Comparison of ENCODE assay signal across 8 mouse cellular contexts in genomic region chr3:69315810-69316390, GRCm38 (mm10). TPM values are rescaled to one million over a fixed set of nuclear protein-coding genes. Genes with fewer than 3 reads are reported as not detected.
A peak's percentile ranks its signal among the peaks of the same experiment; 100 is the strongest.
DNase-seq lines count a peak whose midpoint lies in the region; ATAC-seq and TF ChIP-seq lines count a peak whose summit lies in the region.

No protein-coding gene starts in this region.

- no peak for DNase-seq in left cerebral cortex, adult 2 months (ENCODE audit: extremely low spot score in 1 of 2, low spot score in 2 of 2)
- no peak for DNase-seq in left cerebral cortex, adult 8-10 months (ENCODE audit: low spot score in 2 of 2)
- no peak for DNase-seq in embryonic facial prominence, embryonic 14.5 days (ENCODE audit: low spot score)
- DNase-seq in large intestine, adult 2 months (ENCODE audit: low read depth, low spot score): peak; percentile 4
- DNase-seq in frontal cortex, adult 2 months (ENCODE audit: extremely low spot score in 1 of 2, low spot score in 1 of 2): no peak
- no peak for DNase-seq in thymus, postnatal 36 days
- DNase-seq in spleen, postnatal 10 days (ENCODE audit: low spot score in 2 of 2): no peak

- H3K27ac ChIP-seq in left cerebral cortex, adult 2 months: peak overlapping the region; percentile 100
- peak overlapping the region; percentile 86 for H3K27ac ChIP-seq in embryonic facial prominence, embryonic 14.5 days (replicated peaks; ENCODE audit: low read depth, low read length)
- peak overlapping the region; percentile 94 for H3K27ac ChIP-seq in neural tube, embryonic 13.5 days (replicated peaks)

- peak overlapping the region; percentile 95 for H3K4me3 ChIP-seq in left cerebral cortex, adult 2 months
- H3K4me3 ChIP-seq in embryonic facial prominence, embryonic 14.5 days (ENCODE audit: low read depth, low read length): peak overlapping the region; percentile 79
- peak overlapping the region; percentile 87 for H3K4me3 ChIP-seq in neural tube, embryonic 13.5 days

- H3K4me1 ChIP-seq in embryonic facial prominence, embryonic 14.5 days (ENCODE audit: control insufficient read depth, insufficient read depth, low read length): peaks cover 15% of the 10 kb centered on the region
- H3K4me1 ChIP-seq in neural tube, embryonic 13.5 days (replicated peaks): peaks cover 34% of the 10 kb centered on the region

- H3K27me3 ChIP-seq in embryonic facial prominence, embryonic 14.5 days (replicated peaks; ENCODE audit: control insufficient read depth, insufficient read depth, low read length): peaks cover 12% of the 10 kb centered on the region
- no peaks in the 10 kb centered on the region for H3K27me3 ChIP-seq in neural tube, embryonic 13.5 days

- intact Hi-C loops in left cerebral cortex, adult 2 months (cut with DNase I): loop anchor here (2.0 to 10.0 kb wide), 4 partner anchors 59 to 279 kb away; partner anchors contain the start of genes B3galnt1 and Kpna4

- no peak for TF ChIP-seq CTCF in left cerebral cortex, adult 2 months (IDR thresholded peaks at IDR 0.05)

- no peaks in the 10 kb centered on the region for H3K9me3 ChIP-seq in embryonic facial prominence, embryonic 14.5 days (ENCODE audit: control insufficient read depth, low read length)
- H3K9me3 ChIP-seq in neural tube, embryonic 13.5 days: no peaks in the 10 kb centered on the region

- ATAC-seq in embryonic facial prominence, embryonic 14.5 days (ENCODE audit: low read depth): peak; percentile 20
- ATAC-seq in neural tube, embryonic 13.5 days (ENCODE audit: low read depth): peak; percentile 61

- 3% methylated on average over 18 of the region's 18 CpGs for WGBS in embryonic facial prominence, embryonic 14.5 days
- WGBS in large intestine, adult 2 months: under 1% methylated on average over 18 of the region's 18 CpGs
- 2% methylated on average over 18 of the region's 18 CpGs for WGBS in neural tube, embryonic 13.5 days

- H3K4me2 ChIP-seq in embryonic facial prominence, embryonic 14.5 days (ENCODE audit: low read depth, low read length): peak overlapping the region; percentile 87
- H3K4me2 ChIP-seq in neural tube, embryonic 13.5 days: peak overlapping the region; percentile 100

- no peaks in the 10 kb centered on the region for H3K36me3 ChIP-seq in embryonic facial prominence, embryonic 14.5 days (ENCODE audit: control insufficient read depth, insufficient read depth, low read length)
- no peaks in the 10 kb centered on the region for H3K36me3 ChIP-seq in neural tube, embryonic 13.5 days

- H3K9ac ChIP-seq in embryonic facial prominence, embryonic 14.5 days (ENCODE audit: low read depth, low read length): peak overlapping the region; percentile 75
- H3K9ac ChIP-seq in neural tube, embryonic 13.5 days: peak overlapping the region; percentile 92

RNA-seq across cellular contexts. Expression of gene Ppm1l, which starts 0.8 kb away (rescaled TPM):
- total RNA-seq in left cerebral cortex, adult 2 months (2021): 10 to 100 TPM; 83.4 to 87.6 TPM
- 10 to 100 TPM; 72.9 to 90.6 (median 75.8) TPM for total RNA-seq in left cerebral cortex, adult 8-10 months (2022)
- 9.1 and 10.9 TPM in 2 replicates for polyA plus RNA-seq in embryonic facial prominence, embryonic 14.5 days (2014; fragmentation: Nextera tagmentation; extraction: Ambion mirVana)
- 2.6 and 3.3 TPM in 2 replicates for polyA plus RNA-seq in large intestine, adult 2 months (2012; rRNA removed)
- 22.1 and 24.9 TPM in 2 replicates for polyA plus RNA-seq in neural tube, embryonic 13.5 days (2015; fragmentation: Nextera tagmentation; extraction: Ambion mirVana)
- 29.5 and 32.2 TPM in 2 replicates for polyA plus RNA-seq in frontal cortex, adult 2 months (2012; rRNA removed)
